Mouse (Mus musculus): ENCODE data around the gene Slc8a1. TPM values are rescaled to one million over a fixed set of nuclear protein-coding genes. Genes with fewer than 3 reads are reported as not detected.

Gene Slc8a1
- polyA plus RNA-seq (2017; shearing (Covaris generic)) = 0.12 TPM

GRCm38 (mm10) chr17:81738311-81738755, at the start of gene Slc8a1:
Gene Slc8a1, minus strand, starts transcription at chr17:81738377.

GRCm38 (mm10) chr17:81441463-81441862, 296.7 kb downstream of the Slc8a1 start, which contains the start of gene Gm11096:
Gene Gm11096, plus strand, starts transcription at chr17:81441763.

Data from CD4-positive, CD25-positive, alpha-beta regulatory T cell (primary cell).